Mouse (Mus musculus) kidney, adult 2 months (tissue): ENCODE results near the gene Nodal.

Source experiments
- CTCF ChIP-seq: fragments of 200-500 bp; conservative IDR thresholded peaks from 2 replicates; pipeline ENCODE4 v1.5.1; 2011; ENCODE audit warnings: low read depth, mild to moderate bottlenecking, control low read depth, low read length, moderate library complexity, mixed read lengths; ENCODE audit not compliant: insufficient read depth, insufficient read length
- POLR2A ChIP-seq: fragments of 200-500 bp; IDR thresholded peaks from one replicate; pipeline ENCODE4 v1.6.1; 2011; ENCODE audit warnings: low read depth, low read length, control low read depth

DNA sequence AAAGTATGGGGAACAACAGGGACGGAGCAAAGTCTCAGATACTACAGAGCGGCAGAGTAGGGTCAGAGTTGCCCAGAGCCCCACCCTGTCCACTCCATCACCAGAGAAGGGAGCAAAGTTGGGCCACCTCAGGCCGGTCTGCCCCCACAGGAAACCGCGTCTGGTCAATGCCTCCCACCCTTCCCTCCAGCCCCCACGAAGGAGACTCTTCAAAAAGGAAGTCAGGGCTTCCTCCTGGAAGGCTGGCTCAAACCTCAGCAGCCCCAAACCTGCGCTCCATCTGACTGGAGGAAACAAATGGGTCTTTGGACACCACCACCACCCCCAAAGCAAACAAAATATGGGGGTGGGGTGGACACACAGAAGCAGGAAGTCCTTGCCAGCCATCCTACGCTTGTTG, 35.9 kb upstream of the Nodal start:
- no peak for TF ChIP-seq CTCF
- TF ChIP-seq POLR2A = no peak
